Mouse (Mus musculus) erythroid progenitor cell, adult 5-6 weeks (primary cell): ENCODE data around the gene Abhd15. TPM values are rescaled to one million over a fixed set of nuclear protein-coding genes. Genes with fewer than 3 reads are reported as not detected.

Experiments used
- ATAC-seq: replicated peaks from 2 replicates; pipeline ENCODE4 v1.8.0; 2016; ENCODE audit warnings: moderate number of reproducible peaks, mild to moderate bottlenecking, moderate TSS enrichment, inconsistent platforms; ENCODE audit not compliant: poor library complexity, low FRiP score, severe bottlenecking
- total RNA-seq, 2 experiments: library from RNA; stranded (forward) in 1 of 2; stranded (reverse) in 1 of 2; fragments of 150-400 nt in 1 of 2; fragments of 186-747, 209-891 nt in 1 of 2; gene quantifications; 2 replicates each; pipeline versions ENCODE4 v1.2.3 to v1.2.4; 2015 to 2017; ENCODE audit warnings: low replicate concordance in 2 of 2

The Abhd15 gene
- total RNA-seq, 2 experiments from 2014 or later: 0.68 TPM; not detected in 1

DNA sequence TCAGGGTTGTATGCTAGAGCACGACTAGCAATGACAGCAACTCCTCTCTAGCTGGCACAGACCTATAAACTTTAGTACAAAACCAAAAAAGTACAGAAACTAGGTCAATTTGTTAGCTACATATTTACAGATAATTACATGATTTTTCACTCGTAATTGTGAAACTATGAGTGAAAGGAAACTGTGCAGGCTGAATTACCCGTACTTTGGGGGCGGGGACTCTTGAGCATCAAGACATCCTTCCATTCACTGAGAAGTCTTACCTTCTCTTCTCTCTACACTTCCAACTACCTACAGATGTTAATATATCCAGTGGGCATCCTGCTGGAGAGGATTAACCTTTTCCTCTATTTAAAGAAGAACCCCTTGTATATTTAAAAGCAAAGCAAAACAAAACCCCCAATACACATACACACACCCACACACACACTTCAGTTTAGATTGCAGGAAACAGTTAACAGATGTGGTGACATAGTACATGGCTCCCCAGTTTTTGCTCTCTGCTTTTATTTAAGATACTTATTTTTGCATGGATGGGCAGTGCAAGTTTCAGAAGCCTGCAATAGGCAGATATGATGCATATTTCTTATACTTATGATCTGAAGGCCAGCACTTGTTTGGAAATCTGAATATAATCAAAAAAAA is 17.4 kb downstream of the Abhd15 start:
- no peak for ATAC-seq

DNA sequence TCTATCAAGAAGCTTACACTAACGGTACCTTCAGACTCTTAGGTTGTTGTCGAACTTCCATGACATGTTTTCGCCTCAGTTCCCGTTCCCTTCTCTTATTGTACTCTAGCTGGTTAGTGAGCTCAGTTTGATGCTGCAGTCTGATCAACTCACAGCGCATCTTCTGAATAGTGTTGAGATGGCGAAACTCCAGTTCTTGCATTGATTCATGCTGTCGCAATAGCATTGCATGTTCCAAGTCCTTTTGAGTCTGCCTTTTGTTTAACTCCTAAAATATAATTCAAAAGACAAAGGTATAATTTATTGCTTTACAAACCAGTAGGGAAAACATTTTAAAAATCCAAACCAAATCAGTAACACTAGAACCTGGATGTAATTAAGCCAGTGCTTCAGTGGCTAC is 30.3 kb downstream of the Abhd15 start:
- no peak for ATAC-seq

DNA sequence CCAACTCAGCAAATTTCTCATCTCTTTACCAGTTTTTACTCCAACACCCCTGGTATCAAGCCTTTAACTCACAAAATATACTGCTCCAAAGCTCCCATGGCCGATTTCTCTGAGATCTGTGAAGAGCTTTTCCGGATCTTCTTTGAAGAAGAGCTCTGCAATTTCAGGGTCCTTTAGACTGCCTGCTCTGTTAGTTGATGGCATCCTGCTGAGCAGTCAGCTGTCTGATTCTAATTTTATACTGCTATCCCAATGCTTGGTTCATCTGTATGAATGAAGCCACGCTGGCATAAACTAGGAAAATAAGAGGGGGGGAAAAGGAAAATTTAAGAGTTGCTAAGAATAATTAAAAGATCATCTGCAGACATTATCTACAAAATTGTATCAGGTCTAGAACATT is 70.3 kb downstream of the Abhd15 start:
- no peak for ATAC-seq

Other genes with a start within 250 kb of the Abhd15 start
- not detected in 2 replicates for gene Coro6, start 52.7 kb upstream of the Abhd15 start, total RNA-seq (2015; ENCODE audit: low replicate concordance)
- gene Coro6, start 52.7 kb upstream of the Abhd15 start, total RNA-seq (2017; ENCODE audit: low replicate concordance): not detected in 2 replicates
- 3.2 and 3.8 TPM in 2 replicates for gene Ankrd13b, start 25.4 kb upstream of the Abhd15 start, total RNA-seq (2015; ENCODE audit: low replicate concordance)
- 0.64 TPM in 1 of 2 replicates, not detected in the other for gene Ankrd13b, start 25.4 kb upstream of the Abhd15 start, total RNA-seq (2017; ENCODE audit: low replicate concordance)
- 9.2 and 15.5 TPM in 2 replicates for gene Git1, start 21.6 kb upstream of the Abhd15 start, total RNA-seq (2015; ENCODE audit: low replicate concordance)
- gene Git1, start 21.6 kb upstream of the Abhd15 start, total RNA-seq (2017; ENCODE audit: low replicate concordance): 6.8 and 11.6 TPM in 2 replicates
- 0.84 TPM in 1 of 2 replicates, not detected in the other for gene Trp53i13, start 859 bp downstream of the Abhd15 start, total RNA-seq (2015; ENCODE audit: low replicate concordance)
- gene Trp53i13, start 859 bp downstream of the Abhd15 start, total RNA-seq (2017; ENCODE audit: low replicate concordance): 2.0 and 6.7 TPM in 2 replicates
- not detected in 2 replicates for gene Gm10392, start 4.1 kb downstream of the Abhd15 start, total RNA-seq (2015; ENCODE audit: low replicate concordance)
- gene Gm10392, start 4.1 kb downstream of the Abhd15 start, total RNA-seq (2017; ENCODE audit: low replicate concordance): 0.13 TPM in 1 of 2 replicates, not detected in the other
- gene Taok1, start 92.7 kb downstream of the Abhd15 start, total RNA-seq (2015; ENCODE audit: low replicate concordance): 25.6 and 28.9 TPM in 2 replicates
- 35.2 and 43.4 TPM in 2 replicates for gene Taok1, start 92.7 kb downstream of the Abhd15 start, total RNA-seq (2017; ENCODE audit: low replicate concordance)
- gene Nufip2, start 171.0 kb downstream of the Abhd15 start, total RNA-seq (2015; ENCODE audit: low replicate concordance): 21.6 and 37.3 TPM in 2 replicates
- 30.0 and 42.2 TPM in 2 replicates for gene Nufip2, start 171.0 kb downstream of the Abhd15 start, total RNA-seq (2017; ENCODE audit: low replicate concordance)
- gene Cryba1, start 210.2 kb downstream of the Abhd15 start, total RNA-seq (2015; ENCODE audit: low replicate concordance): not detected in 2 replicates
- not detected in 2 replicates for gene Cryba1, start 210.2 kb downstream of the Abhd15 start, total RNA-seq (2017; ENCODE audit: low replicate concordance)
- gene Myo18a, start 248.1 kb downstream of the Abhd15 start, total RNA-seq (2015; ENCODE audit: low replicate concordance): 8.8 and 12.6 TPM in 2 replicates
- gene Myo18a, start 248.1 kb downstream of the Abhd15 start, total RNA-seq (2017; ENCODE audit: low replicate concordance): 24.8 and 48.5 TPM in 2 replicates